Mouse (Mus musculus): ENCODE measurements around the gene Rnh1. TPM values are rescaled to one million over a fixed set of nuclear protein-coding genes. Genes with fewer than 3 reads are reported as not detected.
A peak's percentile ranks its signal among the peaks of the same experiment; 100 is the strongest.

The Rnh1 gene
- total and polyA plus RNA-seq, 3 experiments: 71.4 to 94.5 TPM; not detected in 1

DNA sequence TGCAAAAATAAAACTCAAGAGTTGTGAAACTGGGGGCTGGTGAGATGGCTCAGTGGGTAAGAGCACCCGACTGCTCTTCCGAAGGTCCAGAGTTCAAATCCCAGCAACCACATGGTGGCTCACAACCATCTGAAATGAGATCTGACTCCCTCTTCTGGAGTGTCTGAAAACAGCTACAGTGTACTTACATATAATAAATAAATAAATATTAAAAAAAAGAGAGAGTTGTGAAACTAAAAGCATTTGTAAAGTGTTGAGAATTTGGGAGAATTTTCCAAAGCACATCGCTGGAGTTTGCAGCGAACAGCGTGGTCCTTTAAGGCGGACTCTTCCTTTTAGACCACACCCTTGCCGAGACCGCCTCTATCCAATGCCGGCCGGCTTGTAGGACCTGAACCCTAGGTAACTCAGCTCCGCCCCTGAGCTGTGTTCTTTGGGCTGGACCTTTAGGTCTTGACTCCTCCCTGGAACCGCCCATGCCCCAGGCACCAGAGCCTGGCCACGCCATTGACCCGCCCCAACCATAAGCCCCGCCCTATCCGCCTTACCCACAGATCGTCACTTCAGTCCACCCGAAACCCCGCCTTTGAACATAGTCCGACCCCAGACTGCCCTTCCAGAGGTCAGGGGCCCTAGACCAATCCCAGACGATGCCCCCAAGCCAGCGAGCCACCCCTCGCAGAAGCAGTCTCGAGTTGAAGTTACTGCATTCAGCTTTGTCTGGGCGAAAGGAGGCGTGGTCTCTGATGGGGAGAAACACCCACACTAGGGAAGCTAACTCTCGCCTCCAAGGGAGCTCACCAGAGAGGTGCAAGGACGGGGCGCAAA lies 49.8 kb downstream of the Rnh1 start:
- peak; percentile 99 for DNase-seq (ENCODE audit: low read depth, low spot score)
- Histone ChIP-seq H3K4me3 (ENCODE audit: control insufficient read depth in 1 of 2, insufficient read depth in 1 of 2, low read depth in 2 of 2, low read length in 2 of 2) (peak overlapping the region; percentile 84 to 99), H3K9ac (ENCODE audit: control insufficient read depth, low read depth, low read length, poor library complexity, severe bottlenecking) (peak overlapping the region; percentile 71), H3K27me3 (ENCODE audit: control insufficient read depth in 1 of 2, insufficient read depth in 2 of 2, low read length in 2 of 2) (no peaks in the 10 kb centered on the region), H3K27ac (ENCODE audit: control insufficient read depth, low read depth, low read length) (peak overlapping the region; percentile 24; the same call in 1 of the 2 replicates), H3K79me2 (ENCODE audit: control insufficient read depth, insufficient read depth, low read length, poor library complexity) (no peaks in the 10 kb centered on the region), H3K9me3 (replicated peaks; ENCODE audit: insufficient read depth, low read length) (no peaks in the 10 kb centered on the region), H3K36me3 (ENCODE audit: control insufficient read depth in 1 of 2, insufficient read depth in 2 of 2, low read length in 2 of 2) (peaks cover 0 to 23% of the 10 kb centered on the region in 2 experiments; a peak in 2 of 4 replicates), H3K4me1 (ENCODE audit: control insufficient read depth in 1 of 2, insufficient read depth in 2 of 2, low read length in 2 of 2) (peaks cover 7 to 22% of the 10 kb centered on the region in 2 experiments)
- TF ChIP-seq NELFE (IDR thresholded peaks at IDR 0.05; ENCODE audit: low read depth, low read length) (0 out of 2 replicates have a peak, but pooled peaks have one; percentile 30), MAX (IDR thresholded peaks at IDR 0.05; ENCODE audit: low read length) (no peak; the same call in 1 of the 2 replicates), ZC3H11A (IDR thresholded peaks at IDR 0.05; ENCODE audit: low read depth, low read length) (no peak), UBTF (IDR thresholded peaks at IDR 0.05; ENCODE audit: borderline replicate concordance, insufficient read depth, low read depth, low read length) (no peak), CHD2 (IDR thresholded peaks at IDR 0.05; ENCODE audit: low read length) (no peak), HCFC1 (IDR thresholded peaks at IDR 0.05; ENCODE audit: low read depth, low read length) (peak; percentile 46; the same call in 1 of the 2 replicates), MAFK (IDR thresholded peaks at IDR 0.05; ENCODE audit: borderline replicate concordance, low read depth, low read length) (no peak), TBP (IDR thresholded peaks at IDR 0.05; ENCODE audit: low read depth, low read length) (peak; percentile 71), POLR2AphosphoS5 (IDR thresholded peaks at IDR 0.05; ENCODE audit: borderline replicate concordance, low read depth, low read length) (no peak), SIN3A (IDR thresholded peaks at IDR 0.05; ENCODE audit: low read length) (peak; percentile 25), CTCF (IDR thresholded peaks at IDR 0.05 in 2 of 3, conservative IDR thresholded peaks at IDR 0.05 in 1 of 3; ENCODE audit: control insufficient read depth in 1 of 3, insufficient read depth in 1 of 3, low read depth in 2 of 3, low read length in 3 of 3, poor library complexity in 1 of 3, severe bottlenecking in 1 of 3) (0 out of 6 replicates have a peak, but pooled peaks of 1 of the 3 experiments have one; percentile 5), POLR2AphosphoS2 (IDR thresholded peaks at IDR 0.05; ENCODE audit: low read length) (no peak), NRF1 (IDR thresholded peaks at IDR 0.05; ENCODE audit: insufficient read depth, low read depth, low read length, poor library complexity, severe bottlenecking) (0 out of 2 replicates have a peak, but pooled peaks have one; percentile 31), CHD1 (IDR thresholded peaks at IDR 0.05; ENCODE audit: low read depth, low read length) (no peak), RCOR1 (IDR thresholded peaks at IDR 0.05; ENCODE audit: low read depth, low read length) (no peak), MYB (IDR thresholded peaks at IDR 0.05; ENCODE audit: low read depth, low read length) (no peak), USF2 (IDR thresholded peaks at IDR 0.05; ENCODE audit: borderline replicate concordance in 1 of 2, insufficient read depth in 1 of 2, low read depth in 1 of 2, low read length in 2 of 2) (no peak)

DNA sequence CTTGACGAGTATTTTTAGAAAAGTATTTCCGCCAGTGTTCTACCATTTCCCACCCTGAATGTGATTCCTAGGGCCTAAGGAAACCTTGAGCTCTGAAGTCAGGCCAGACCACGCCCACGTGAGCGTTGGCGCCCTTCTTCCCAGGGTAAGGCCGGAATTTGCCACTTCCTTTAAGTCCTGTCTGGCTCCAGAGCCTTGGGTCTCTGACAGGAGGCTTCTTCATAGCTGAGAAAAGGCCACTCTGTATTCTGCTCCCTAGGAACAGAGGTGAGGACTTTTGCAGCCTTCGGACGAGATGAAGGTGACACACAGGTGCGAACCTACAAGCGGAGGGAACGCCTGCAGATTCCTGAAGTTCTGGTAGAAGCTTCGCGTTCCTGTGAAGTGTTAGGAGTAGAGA lies 50.4 kb downstream of the Rnh1 start, which contains the start of gene Ptdss2:
Gene Ptdss2 (plus strand): TSS at position 138 of the 400 bp plus-strand sequence.
- no peak for DNase-seq (ENCODE audit: low read depth, low spot score)
- H3K9me3 ChIP-seq (replicated peaks; ENCODE audit: insufficient read depth, low read length): no peaks in the 10 kb centered on the region
- no peaks in the 10 kb centered on the region for H3K27me3 ChIP-seq (ENCODE audit: control insufficient read depth in 1 of 2, insufficient read depth in 2 of 2, low read length in 2 of 2)
- H3K4me1 ChIP-seq (ENCODE audit: control insufficient read depth in 1 of 2, insufficient read depth in 2 of 2, low read length in 2 of 2): peaks cover 7 to 22% of the 10 kb centered on the region in 2 experiments
- peak within 1 kb of the TSS; percentile 71 for H3K9ac ChIP-seq (ENCODE audit: control insufficient read depth, low read depth, low read length, poor library complexity, severe bottlenecking)
- TF ChIP-seq TBP (IDR thresholded peaks at IDR 0.05; ENCODE audit: low read depth, low read length) (no peak), HCFC1 (IDR thresholded peaks at IDR 0.05; ENCODE audit: low read depth, low read length) (no peak), TAL1 (IDR thresholded peaks at IDR 0.05; ENCODE audit: low read length) (no peak), CTCF (IDR thresholded peaks at IDR 0.05 in 2 of 3, conservative IDR thresholded peaks at IDR 0.05 in 1 of 3; ENCODE audit: control insufficient read depth in 1 of 3, insufficient read depth in 1 of 3, low read depth in 2 of 3, low read length in 3 of 3, poor library complexity in 1 of 3, severe bottlenecking in 1 of 3) (no peak), ELF1 (IDR thresholded peaks at IDR 0.05; ENCODE audit: low read depth, low read length) (no peak), GABPA (IDR thresholded peaks at IDR 0.05; ENCODE audit: low read depth, low read length) (no peak), POLR2A (IDR thresholded peaks at IDR 0.05; ENCODE audit: control insufficient read depth in 1 of 2, insufficient read depth in 1 of 2, low read depth in 1 of 2, low read length in 2 of 2, poor library complexity in 1 of 2) (no peak), RCOR1 (IDR thresholded peaks at IDR 0.05; ENCODE audit: low read depth, low read length) (no peak)
- peak within 1 kb of the TSS; percentile 84 to 99 for H3K4me3 ChIP-seq (ENCODE audit: control insufficient read depth in 1 of 2, insufficient read depth in 1 of 2, low read depth in 2 of 2, low read length in 2 of 2)
- no peaks in the 10 kb centered on the region for H3K79me2 ChIP-seq (ENCODE audit: control insufficient read depth, insufficient read depth, low read length, poor library complexity)
- peaks cover 0 to 20% of the 10 kb centered on the region in 2 experiments; a peak in 2 of 4 replicates for H3K36me3 ChIP-seq (ENCODE audit: control insufficient read depth in 1 of 2, insufficient read depth in 2 of 2, low read length in 2 of 2)
- peak within 1 kb of the TSS; percentile 24; the same call in 1 of the 2 replicates for H3K27ac ChIP-seq (ENCODE audit: control insufficient read depth, low read depth, low read length)

Data from MEL (cell line).